Mouse (Mus musculus): ENCODE results near the gene Trim14. TPM values are rescaled to one million over a fixed set of nuclear protein-coding genes. Genes with fewer than 3 reads are reported as not detected.

The Trim14 gene
- 100 to 1,000 TPM; 125 to 138 TPM for polyA plus RNA-seq (2017; shearing (Covaris generic))

GRCm38 (mm10) chr4:46535840-46536361 lies at the start of gene Trim14:
Gene Trim14, minus strand, starts transcription at chr4:46536141.

GRCm38 (mm10) chr4:46489028-46489925 lies 46.7 kb downstream of the Trim14 start, which contains the start of gene Nans:
Gene Nans, plus strand, starts transcription at chr4:46489248.

GRCm38 (mm10) chr4:46450519-46451131 lies 85.3 kb downstream of the Trim14 start, which contains the start of gene Anp32b:
Gene Anp32b, plus strand, starts transcription at chr4:46450902.

Other genes starting within 250 kb of the Trim14 start
- gene Foxe1, start 192.5 kb downstream of the Trim14 start, polyA plus RNA-seq (2017; shearing (Covaris generic)) = under 1 TPM; 0.07 to 0.72 TPM
- gene Trmo, start 146.7 kb downstream of the Trim14 start, polyA plus RNA-seq (2017; shearing (Covaris generic)) = 10 to 100 TPM; 20.4 to 30.4 TPM
- under 1 TPM in 1 of 2 experiments, not detected in 1; 0.23 TPM for gene Hemgn, start 122.6 kb downstream of the Trim14 start, polyA plus RNA-seq (2017; shearing (Covaris generic))
- 100 to 1,000 TPM; 206 to 218 TPM for gene Anp32b, start 85.2 kb downstream of the Trim14 start, polyA plus RNA-seq (2017; shearing (Covaris generic))
- 10 to 100 TPM; 70.9 to 72.2 TPM for gene Nans, start 46.9 kb downstream of the Trim14 start, polyA plus RNA-seq (2017; shearing (Covaris generic))
- 100 to 1,000 TPM; 132 to 160 TPM for gene Coro2a, start 66.1 kb upstream of the Trim14 start, polyA plus RNA-seq (2017; shearing (Covaris generic))
- gene Tbc1d2, start 114.1 kb upstream of the Trim14 start, polyA plus RNA-seq (2017; shearing (Covaris generic)) = 1 to 10 TPM; 2.1 to 2.7 TPM

Data from inflammation-experienced regulatory T-cells (primary cell).